Mouse (Mus musculus): Measurements from ENCODE around the gene Ppp5c.

The Ppp5c gene

DNA sequence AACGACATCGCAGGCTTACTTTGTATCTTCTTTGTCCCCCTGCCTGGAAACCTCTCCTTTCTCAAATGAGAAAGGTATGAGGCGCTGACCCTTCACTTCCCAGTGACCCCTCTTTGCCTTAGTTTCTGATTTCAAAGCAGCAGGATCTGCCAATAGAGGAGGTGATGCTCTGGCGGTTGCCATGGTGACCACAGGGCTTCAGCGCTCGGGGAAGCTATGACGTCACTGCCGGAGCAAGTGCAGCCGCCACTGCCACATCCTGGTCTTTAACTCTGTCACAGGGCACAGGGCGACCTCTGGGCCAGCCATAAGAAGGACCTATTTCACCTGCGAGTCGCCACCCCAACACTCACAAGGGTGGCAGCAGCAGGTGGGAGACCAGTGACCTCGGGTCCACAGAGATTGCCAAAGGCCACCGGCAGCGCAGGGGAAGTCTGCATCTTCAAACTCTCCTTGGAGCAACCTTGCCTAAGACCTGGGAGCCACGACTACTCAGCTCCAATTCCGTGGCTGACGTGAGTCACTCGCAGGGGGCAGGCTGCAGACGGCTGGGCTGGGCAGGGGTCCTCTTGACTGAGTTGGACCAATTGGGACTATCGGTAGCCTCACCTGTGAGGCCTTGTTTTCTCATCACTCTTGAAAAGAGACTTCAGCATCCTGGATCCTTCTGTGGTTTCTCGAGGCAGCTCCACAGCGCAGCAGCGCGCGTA, 44.7 kb downstream of the Ppp5c start, which contains the start of gene Gm42372:
Gene Gm42372, plus strand, starts transcription at position 228 of the 710 bp plus-strand sequence.
- peak; percentile 81 for DNase-seq (ENCODE audit: low read depth, low spot score)

DNA sequence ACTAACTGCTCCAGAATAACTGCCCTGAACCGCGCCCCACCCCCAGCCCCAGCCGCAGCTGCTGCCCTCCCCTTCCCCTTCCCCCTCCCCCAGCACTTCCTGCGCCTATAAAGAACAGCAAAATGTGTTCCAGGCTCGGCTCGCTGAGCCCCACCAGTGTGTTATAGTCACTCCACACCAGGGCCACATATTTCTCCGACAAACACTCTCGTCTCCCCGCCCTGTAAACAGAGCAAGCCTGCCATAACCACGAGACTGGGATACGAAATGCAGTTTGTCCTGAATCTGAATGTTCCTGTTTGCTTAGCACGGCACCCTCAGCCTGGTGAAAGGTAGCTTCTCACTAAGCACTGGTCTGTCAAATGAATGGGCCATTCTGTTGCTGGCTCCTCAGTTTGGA, 47.4 kb downstream of the Ppp5c start:
- peak; percentile 56 for DNase-seq (ENCODE audit: low read depth, low spot score)

DNA sequence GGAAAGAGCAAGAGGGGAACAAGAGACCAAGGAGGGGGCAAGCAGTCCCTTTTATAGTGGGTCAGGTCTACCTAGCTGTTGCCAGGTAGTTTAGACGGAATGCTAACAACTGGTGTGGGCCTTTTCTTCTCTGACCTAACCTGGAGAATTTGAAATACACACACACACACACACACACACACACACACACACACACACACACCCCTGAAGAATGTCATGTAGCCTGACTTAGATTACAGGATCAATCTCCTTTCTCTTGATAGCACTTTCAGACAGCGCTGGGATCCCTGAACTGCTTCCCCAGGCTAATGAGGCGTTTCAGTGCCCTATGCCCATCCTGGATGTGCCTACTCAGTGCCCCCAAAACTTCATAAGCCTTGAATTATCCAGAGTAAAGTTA, 49.1 kb downstream of the Ppp5c start:
- no peak for DNase-seq (ENCODE audit: low read depth, low spot score)

DNA sequence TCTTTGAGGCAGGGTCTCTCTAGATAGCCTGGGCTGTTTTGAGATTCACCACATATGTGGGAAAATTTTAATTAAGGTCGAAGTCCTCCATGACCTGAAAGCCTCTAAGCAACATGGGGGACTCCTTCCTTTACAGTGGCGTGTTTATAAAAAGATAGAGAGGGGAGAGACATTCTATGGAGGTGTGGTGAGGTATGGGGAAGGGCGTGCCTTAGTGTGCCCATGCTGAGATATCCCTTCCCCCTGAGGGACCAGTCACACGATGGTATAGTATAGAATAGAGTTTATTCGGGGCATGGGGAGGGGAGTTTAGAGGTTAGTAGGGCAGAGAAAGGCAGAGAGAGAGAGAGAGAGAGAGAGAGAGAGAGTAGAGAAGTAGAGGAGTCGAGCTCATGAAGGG, 49.6 kb downstream of the Ppp5c start:
- no peak for DNase-seq (ENCODE audit: low read depth, low spot score)

DNA sequence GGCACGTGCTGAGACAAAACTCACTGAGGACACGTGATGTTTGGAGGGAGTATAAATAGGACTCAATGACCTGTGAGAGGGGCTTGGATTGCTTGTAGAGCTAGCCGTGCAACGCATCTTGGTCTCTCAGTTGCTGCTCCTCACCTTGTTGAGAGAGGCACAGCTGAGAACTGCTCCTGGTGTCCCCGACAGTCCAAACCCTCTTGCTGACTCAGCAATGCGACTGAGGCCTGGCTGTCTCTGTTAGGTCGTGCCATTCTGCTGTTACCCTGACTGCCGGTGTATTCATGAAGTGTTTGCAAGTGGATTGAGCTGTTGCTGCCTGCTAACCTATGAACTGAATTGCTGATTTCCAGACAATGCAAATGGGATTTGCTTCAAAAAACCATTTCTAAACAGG, 51.4 kb downstream of the Ppp5c start:
- DNase-seq (ENCODE audit: low read depth, low spot score) = no peak

DNA sequence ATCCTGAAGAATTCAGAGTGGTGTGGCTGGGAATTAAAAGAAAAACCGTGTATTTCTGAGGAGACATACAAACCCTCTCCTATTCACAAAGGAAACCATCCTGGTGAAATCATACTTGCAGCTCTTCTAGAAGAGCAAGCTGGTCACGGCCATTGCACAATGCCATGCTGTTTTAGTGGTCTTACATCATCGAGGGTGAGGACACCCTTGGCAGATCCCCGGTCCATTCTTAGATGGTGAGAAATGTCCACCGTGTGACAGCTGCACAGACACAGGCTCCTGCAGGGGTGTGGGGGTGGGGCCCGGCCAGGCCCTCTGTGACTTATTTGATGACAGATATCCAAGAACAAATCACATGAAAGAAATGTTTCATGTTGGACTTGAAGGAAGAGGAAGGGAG, 53.7 kb downstream of the Ppp5c start:
- no peak for DNase-seq (ENCODE audit: low read depth, low spot score)

DNA sequence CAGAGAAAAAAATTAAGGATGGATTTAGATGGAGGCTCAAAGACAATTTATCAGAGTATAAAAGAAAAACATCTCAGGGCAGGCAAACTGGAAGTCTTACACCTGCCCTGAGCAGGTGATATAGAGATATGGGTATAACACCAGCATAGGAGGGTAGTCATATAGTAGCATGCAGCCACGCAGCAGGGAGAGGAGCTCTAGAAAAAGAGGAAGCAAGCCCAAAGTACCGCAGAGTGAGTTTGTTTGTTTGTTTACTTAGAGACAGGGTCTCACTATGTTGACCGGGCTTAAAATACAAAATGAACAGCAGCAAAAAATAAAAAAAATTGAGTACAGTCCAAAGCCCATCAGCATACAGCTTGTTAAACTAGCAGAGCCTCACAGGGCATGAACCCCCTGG, 56.6 kb downstream of the Ppp5c start:
- no peak for DNase-seq (ENCODE audit: low read depth, low spot score)

DNA sequence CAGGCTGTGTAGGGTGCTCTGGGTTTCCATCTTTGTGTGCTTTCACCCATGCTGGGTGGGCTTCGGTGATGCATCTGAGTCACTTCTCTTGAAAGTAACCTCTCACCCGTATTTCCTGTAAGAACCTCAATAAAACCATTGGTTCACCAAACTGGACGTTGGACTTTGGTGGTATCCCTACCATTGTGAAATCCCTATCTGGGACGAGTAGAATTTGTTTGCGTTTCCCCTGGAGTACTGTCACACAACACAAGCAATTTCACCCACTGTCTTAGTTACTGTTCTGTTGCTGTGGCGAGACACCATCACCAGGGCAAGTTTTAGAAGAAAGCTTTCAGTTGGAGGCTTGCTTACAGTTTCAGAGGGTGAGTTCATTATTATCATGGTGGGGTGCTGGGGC, 59.3 kb downstream of the Ppp5c start:
- DNase-seq (ENCODE audit: low read depth, low spot score) = no peak

DNA sequence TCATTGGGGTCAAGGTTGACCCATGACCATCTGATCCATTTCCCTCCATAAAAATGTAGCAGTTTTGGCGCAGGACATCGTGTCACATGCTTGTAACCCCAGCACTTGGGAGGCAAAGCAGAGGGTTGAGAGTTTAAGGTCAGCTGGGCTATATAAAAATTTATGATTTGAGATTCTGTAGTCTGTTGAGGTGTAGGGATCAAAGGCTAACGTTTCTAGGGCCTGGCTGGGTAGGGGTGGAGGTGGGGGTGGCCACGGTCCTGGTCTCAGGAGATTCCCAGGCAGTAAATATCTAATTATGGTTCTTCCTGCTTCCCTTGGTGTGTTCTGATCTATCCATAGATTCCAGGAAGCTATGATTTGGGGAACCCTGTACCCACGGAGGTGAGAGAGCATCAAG, 66.0 kb downstream of the Ppp5c start:
- DNase-seq (ENCODE audit: low read depth, low spot score) = no peak

DNA sequence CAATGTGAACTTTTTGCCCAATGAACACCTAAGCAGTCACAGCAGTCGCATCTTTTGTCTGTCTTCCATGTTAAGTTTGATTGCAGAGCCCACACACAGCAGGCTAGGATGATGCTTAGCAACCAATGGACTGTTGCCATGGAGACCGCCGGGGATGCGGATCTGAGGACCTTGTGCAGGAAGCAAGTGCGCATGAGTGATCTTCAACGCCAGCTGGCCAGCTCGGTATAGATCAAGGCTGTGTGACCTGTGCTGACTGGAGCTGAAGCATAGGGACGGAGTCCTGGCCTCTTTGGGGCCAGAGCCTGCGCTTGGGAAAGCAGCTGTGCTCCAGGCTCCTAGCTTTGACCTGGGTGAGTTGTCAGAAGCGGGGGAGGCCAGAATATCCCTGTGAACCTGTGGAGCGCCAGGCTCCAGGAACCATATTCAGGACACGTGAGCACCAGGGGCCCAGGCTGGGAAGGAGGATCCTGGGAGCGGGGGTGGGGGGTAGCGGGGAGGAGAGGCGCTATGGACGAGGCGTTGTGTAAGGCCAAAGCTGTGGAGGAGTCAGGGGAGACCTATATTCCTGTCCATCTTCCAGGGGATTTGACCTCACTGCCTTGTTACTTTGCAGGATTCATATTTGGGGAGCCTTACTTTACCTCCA, 68.1 kb downstream of the Ppp5c start, which contains the start of gene Pnmal1:
Gene Pnmal1, plus strand, starts transcription at position 141 of the 649 bp plus-strand sequence.
- peak; percentile 79 for DNase-seq (ENCODE audit: low read depth, low spot score)

DNA sequence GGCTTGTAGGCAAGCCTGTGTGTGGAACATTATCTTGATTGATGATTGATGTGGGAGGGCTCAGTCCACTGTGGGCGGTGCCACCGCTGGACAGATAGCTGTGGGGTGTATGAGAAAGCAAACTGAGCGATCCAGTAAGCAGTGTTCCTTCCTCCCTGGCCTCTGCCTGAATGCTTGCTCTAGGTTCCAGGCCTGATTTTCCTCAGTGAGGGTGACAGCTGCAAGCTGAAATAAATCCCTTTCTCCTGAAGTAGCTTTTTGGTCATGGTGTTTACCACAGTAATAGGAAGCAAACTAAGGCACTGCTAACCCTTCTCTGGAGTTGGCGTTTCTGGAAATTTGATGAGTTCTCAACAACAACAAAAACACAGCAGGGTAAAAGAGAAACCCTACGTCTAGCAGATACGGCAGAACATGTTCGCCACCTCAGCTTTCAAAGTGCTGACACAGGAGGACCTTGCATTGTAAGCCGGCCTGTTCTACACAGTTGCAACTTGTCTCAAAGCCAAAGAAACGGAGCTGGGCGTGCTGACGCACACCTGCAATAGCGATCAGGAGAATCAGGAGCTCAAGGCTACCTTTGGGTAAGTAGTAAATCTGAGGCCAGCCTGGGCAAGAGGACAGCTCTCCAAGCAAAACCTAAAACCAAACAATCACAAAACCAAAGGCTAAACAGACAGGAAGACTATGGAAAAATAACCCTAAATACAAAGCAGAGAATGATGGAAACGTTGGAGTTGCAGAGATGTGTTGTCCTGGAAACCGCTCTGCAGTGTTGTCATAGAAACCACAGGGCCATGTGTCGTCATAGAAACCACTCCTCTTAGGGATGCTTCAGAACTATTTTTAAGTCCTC, 71.1 kb downstream of the Ppp5c start:
- no peak for DNase-seq (ENCODE audit: low read depth, low spot score)

DNA sequence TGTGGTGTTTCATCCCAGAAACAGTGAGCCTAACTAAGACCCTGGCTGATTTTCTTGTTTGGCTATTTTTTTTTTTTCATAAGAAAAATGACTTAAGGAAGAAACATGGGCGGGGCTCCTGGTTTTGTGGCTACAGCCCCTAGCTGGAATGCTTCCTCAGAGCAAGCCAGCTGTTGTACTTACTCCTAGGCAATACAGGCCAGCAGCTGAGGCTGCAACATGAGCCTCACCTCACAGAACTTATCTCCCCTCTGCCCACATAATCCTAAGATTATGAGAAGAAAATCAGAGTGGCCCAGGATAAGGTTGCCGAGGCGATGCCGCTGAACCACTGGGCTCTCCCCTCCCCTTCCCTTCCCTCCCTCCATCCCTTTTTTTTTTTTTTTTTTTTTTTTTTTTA, 72.0 kb downstream of the Ppp5c start:
- no peak for DNase-seq (ENCODE audit: low read depth, low spot score)
